ENCODE assay signal across 17 mouse cellular contexts in genomic region chr2:155330811-155331210, GRCm38 (mm10). TPM values are rescaled to one million over a fixed set of nuclear protein-coding genes. Genes with fewer than 3 reads are reported as not detected.
DNase-seq lines count a peak whose midpoint lies in the region; ATAC-seq and TF ChIP-seq lines count a peak whose summit lies in the region.
"Had no signal": no experiment of that assay in that cellular context is flagged by ENCODE, and none has a peak within 500 bp of the region (broad histone marks: within the 10 kb centered on the region; RNA-seq: fewer than 3 reads in every experiment).

No protein-coding gene starts in this region.

- ATAC-seq in lung, postnatal 0 days: peak; percentile 23; the same call in 1 of the 2 replicates
- peak; percentile 45; the same call in 1 of the 2 replicates for ATAC-seq in stomach, postnatal 0 days (ENCODE audit: low FRiP score, low TSS enrichment)
- ATAC-seq: forebrain, embryonic 16.5 days had no signal

- peak overlapping the region; percentile 27; the same call in 1 of the 2 replicates for H3K27ac ChIP-seq in lung, postnatal 0 days (ENCODE audit: low read length)
- H3K27ac ChIP-seq in cortical plate, adult 2 months (ENCODE audit: insufficient read depth, low read length): peak overlapping the region; percentile 60
- peak overlapping the region; percentile 69 for H3K27ac ChIP-seq in stomach, postnatal 0 days (replicated peaks)
- no peak overlapping the region for H3K27ac ChIP-seq in limb, embryonic 10.5 days
- H3K27ac ChIP-seq: embryonic facial prominence, embryonic 10.5 days; hindbrain, embryonic 13.5 days; midbrain, embryonic 10.5 days; neural tube, embryonic 13.5 days had no signal

- H3K9me3 ChIP-seq in lung, postnatal 0 days (ENCODE audit: low read length): no peaks in the 10 kb centered on the region
- no peaks in the 10 kb centered on the region for H3K9me3 ChIP-seq in stomach, postnatal 0 days (ENCODE audit: control insufficient read depth, low read length)
- no peaks in the 10 kb centered on the region for H3K9me3 ChIP-seq in limb, embryonic 10.5 days (replicated peaks)
- H3K9me3 ChIP-seq: embryonic facial prominence, embryonic 10.5 days; hindbrain, embryonic 13.5 days; midbrain, embryonic 10.5 days; neural tube, embryonic 13.5 days had no signal

- no peak for TF ChIP-seq CTCF in lung, postnatal 0 days (IDR thresholded peaks at IDR 0.05)
- no peak for TF ChIP-seq CTCF in cortical plate, adult 2 months (IDR thresholded peaks at IDR 0.05; ENCODE audit: extremely low read depth, insufficient read depth, low read length)
- TF ChIP-seq CTCF in stomach, postnatal 0 days (IDR thresholded peaks at IDR 0.05; ENCODE audit: low read depth): no peak

- TF ChIP-seq EP300 in lung, postnatal 0 days (IDR thresholded peaks at IDR 0.05): no peak
- no peak for TF ChIP-seq EP300 in stomach, postnatal 0 days (optimal IDR thresholded peaks at IDR 0.05)

- WGBS in lung, postnatal 0 days: 75% methylated on average over 4 of the region's 4 CpGs
- WGBS in stomach, postnatal 0 days: 69% methylated on average over 4 of the region's 4 CpGs
- WGBS in limb, embryonic 10.5 days: 95% methylated on average over 4 of the region's 4 CpGs

- H3K36me3 ChIP-seq in lung, postnatal 0 days (ENCODE audit: insufficient read depth, low read length): peaks cover 16% of the 10 kb centered on the region
- peaks cover 8% of the 10 kb centered on the region; the same call in 1 of the 2 replicates for H3K36me3 ChIP-seq in stomach, postnatal 0 days (ENCODE audit: control insufficient read depth, insufficient read depth, low read length)
- peaks cover 80% of the 10 kb centered on the region for H3K36me3 ChIP-seq in limb, embryonic 10.5 days

- DNase-seq in adrenal gland, adult 2 months: peak; percentile 46
- DNase-seq in adrenal gland, postnatal 25 days: no peak
- DNase-seq in lung, postnatal 0 days (ENCODE audit: low spot score): peak; percentile 29
- no peak for DNase-seq in lung, postnatal 14 days
- no peak for DNase-seq in stomach, postnatal 0 days (ENCODE audit: low spot score)
- no peak for DNase-seq in cerebellum, adult 8-10 months
- no peak for DNase-seq in limb, embryonic 10.5 days (ENCODE audit: low spot score)
- DNase-seq: cerebellum, postnatal 36 days; kidney, postnatal 4 days; right cerebral cortex, postnatal 4 days; thymus, adult 18-20 months had no signal

- H3K4me3 ChIP-seq in lung, postnatal 0 days (ENCODE audit: low read depth, low read length): no peak overlapping the region
- H3K4me3 ChIP-seq in cortical plate, adult 2 months (ENCODE audit: insufficient read depth, low read length): no peak overlapping the region
- no peak overlapping the region for H3K4me3 ChIP-seq in stomach, postnatal 0 days (ENCODE audit: low read depth, low read length)
- H3K4me3 ChIP-seq in limb, embryonic 10.5 days: no peak overlapping the region
- H3K4me3 ChIP-seq: embryonic facial prominence, embryonic 10.5 days; hindbrain, embryonic 13.5 days; midbrain, embryonic 10.5 days; neural tube, embryonic 13.5 days had no signal

- no peaks in the 10 kb centered on the region for H3K27me3 ChIP-seq in lung, postnatal 0 days (replicated peaks; ENCODE audit: insufficient read depth, low read length)
- no peaks in the 10 kb centered on the region for H3K27me3 ChIP-seq in stomach, postnatal 0 days (ENCODE audit: control insufficient read depth, insufficient read depth, low read length)
- H3K27me3 ChIP-seq in limb, embryonic 10.5 days (ENCODE audit: low read depth, poor library complexity, severe bottlenecking): no peaks in the 10 kb centered on the region
- H3K27me3 ChIP-seq: hindbrain, embryonic 13.5 days; neural tube, embryonic 13.5 days had no signal

- H3K4me1 ChIP-seq in lung, postnatal 0 days (ENCODE audit: insufficient read depth, low read depth, low read length): no peaks in the 10 kb centered on the region
- H3K4me1 ChIP-seq in cortical plate, adult 2 months (ENCODE audit: control insufficient read depth, insufficient read depth, low read length): no peaks in the 10 kb centered on the region
- no peaks in the 10 kb centered on the region for H3K4me1 ChIP-seq in stomach, postnatal 0 days (replicated peaks; ENCODE audit: control insufficient read depth, insufficient read depth)
- H3K4me1 ChIP-seq in limb, embryonic 10.5 days: no peaks in the 10 kb centered on the region
- H3K4me1 ChIP-seq: embryonic facial prominence, embryonic 10.5 days; hindbrain, embryonic 13.5 days; midbrain, embryonic 10.5 days; neural tube, embryonic 13.5 days had no signal

- no peak for TF ChIP-seq POLR2A in cortical plate, adult 2 months (IDR thresholded peaks at IDR 0.05; ENCODE audit: extremely low read depth, insufficient read depth, low read length)

- H3K4me2 ChIP-seq in lung, postnatal 0 days (replicated peaks; ENCODE audit: low read depth, low read length): no peak overlapping the region
- no peak overlapping the region for H3K4me2 ChIP-seq in stomach, postnatal 0 days (replicated peaks; ENCODE audit: low read depth)
- H3K4me2 ChIP-seq: hindbrain, embryonic 13.5 days; neural tube, embryonic 13.5 days had no signal

- H3K9ac ChIP-seq in lung, postnatal 0 days (replicated peaks; ENCODE audit: low read depth): no peak overlapping the region
- H3K9ac ChIP-seq in stomach, postnatal 0 days (ENCODE audit: low read length): no peak overlapping the region
- H3K9ac ChIP-seq: hindbrain, embryonic 13.5 days; neural tube, embryonic 13.5 days had no signal

RNA-seq across cellular contexts. Expression of gene Pigu, which starts 26.4 kb away (rescaled TPM):
- total RNA-seq in adrenal gland, adult 2 months (2021): 10 to 100 TPM; 41.2 to 41.5 TPM
- 19.6 TPM in 2 replicates for polyA plus RNA-seq in adrenal gland, adult 2 months (2012; rRNA removed)
- total RNA-seq in adrenal gland, postnatal 25 days (2021): 40.9 and 46.2 TPM in 2 replicates
- 41.1 and 41.4 TPM in 2 replicates for polyA plus RNA-seq in lung, postnatal 0 days (2015; fragmentation: Nextera tagmentation; extraction: Ambion mirVana)
- 36.9 and 39.9 TPM in 2 replicates for polyA plus RNA-seq in cortical plate, adult 2 months (2012; rRNA removed)
- polyA plus RNA-seq in stomach, postnatal 0 days (2015; fragmentation: Nextera tagmentation; extraction: Ambion mirVana): 36.1 and 40.0 TPM in 2 replicates
- 51.7 and 53.9 TPM in 2 replicates for polyA plus RNA-seq in limb, embryonic 10.5 days (2016; fragmentation: Nextera tagmentation; extraction: Ambion mirVana)

RNA-seq across cellular contexts. Expression of gene Trp53inp2, which starts 50.0 kb away (rescaled TPM):
- 100 to 1,000 TPM; 221 to 429 TPM for total RNA-seq in adrenal gland, adult 2 months (2021)
- polyA plus RNA-seq in adrenal gland, adult 2 months (2012; rRNA removed): 714 and 755 TPM in 2 replicates
- 322 and 410 TPM in 2 replicates for total RNA-seq in adrenal gland, postnatal 25 days (2021)
- 30.4 and 32.6 TPM in 2 replicates for polyA plus RNA-seq in lung, postnatal 0 days (2015; fragmentation: Nextera tagmentation; extraction: Ambion mirVana)
- 151 and 170 TPM in 2 replicates for polyA plus RNA-seq in cortical plate, adult 2 months (2012; rRNA removed)
- 29.4 and 37.1 TPM in 2 replicates for polyA plus RNA-seq in stomach, postnatal 0 days (2015; fragmentation: Nextera tagmentation; extraction: Ambion mirVana)
- 15.2 and 23.5 TPM in 2 replicates for polyA plus RNA-seq in limb, embryonic 10.5 days (2016; fragmentation: Nextera tagmentation; extraction: Ambion mirVana)

RNA-seq across cellular contexts. Expression of gene Map1lc3a, which starts 54.7 kb away (rescaled TPM):
- 100 to 1,000 TPM; 475 to 819 TPM for total RNA-seq in adrenal gland, adult 2 months (2021)
- polyA plus RNA-seq in adrenal gland, adult 2 months (2012; rRNA removed): 2,934 and 3,400 TPM in 2 replicates
- 818 and 895 TPM in 2 replicates for total RNA-seq in adrenal gland, postnatal 25 days (2021)
- 382 and 428 TPM in 2 replicates for polyA plus RNA-seq in lung, postnatal 0 days (2015; fragmentation: Nextera tagmentation; extraction: Ambion mirVana)
- polyA plus RNA-seq in cortical plate, adult 2 months (2012; rRNA removed): 419 and 446 TPM in 2 replicates
- polyA plus RNA-seq in stomach, postnatal 0 days (2015; fragmentation: Nextera tagmentation; extraction: Ambion mirVana): 249 and 274 TPM in 2 replicates
- 83.8 and 102 TPM in 2 replicates for polyA plus RNA-seq in limb, embryonic 10.5 days (2016; fragmentation: Nextera tagmentation; extraction: Ambion mirVana)

Comparison
In these comparisons a context has a peak if more than half of its experiments do, and no peak if none do; other contexts are left out.
1. DNase-seq: peak in adrenal gland, adult 2 months (single experiment) and lung, postnatal 0 days (single experiment); none in adrenal gland, postnatal 25 days (single experiment), lung, postnatal 14 days (single experiment), stomach, postnatal 0 days (single experiment), cerebellum, adult 8-10 months (single experiment) and limb, embryonic 10.5 days (single experiment).